Mouse (Mus musculus) heart, embryonic 11.5 days (tissue): Measurements from ENCODE around the gene Mfsd11. TPM values are rescaled to one million over a fixed set of nuclear protein-coding genes. Genes with fewer than 3 reads are reported as not detected.

Source experiments
- ATAC-seq: fragments of 200-750 bp; cut with Nextera tagmentation; replicated peaks from 2 replicates; pipeline ENCODE4 v1.8.0; 2017; ENCODE audit warnings: moderate library complexity; ENCODE audit not compliant: insufficient number of reproducible peaks, low FRiP score, low TSS enrichment
- H3K27ac ChIP-seq: fragments of 300-500 bp; sonication (generic); 2 replicates; pipeline ENCODE4 v1.5.1; 2014; ENCODE audit warnings: mild to moderate bottlenecking, low read depth, low read length
- H3K27me3 ChIP-seq: fragments of 300-500 bp; sonication (generic); 2 replicates; pipeline ENCODE4 v1.6.1; 2014; ENCODE audit warnings: mild to moderate bottlenecking, low read length, mixed read lengths; ENCODE audit not compliant: control insufficient read depth, insufficient read depth
- H3K36me3 ChIP-seq: fragments of 300-500 bp; sonication (generic); 2 replicates; pipeline ENCODE4 v1.6.1; 2014; ENCODE audit warnings: mild to moderate bottlenecking, low read length, moderate library complexity, mixed read lengths; ENCODE audit not compliant: control insufficient read depth, insufficient read depth
- H3K4me1 ChIP-seq: fragments of 300-500 bp; sonication (generic); 2 replicates; pipeline ENCODE4 v1.6.1; 2014; ENCODE audit warnings: low read length; ENCODE audit not compliant: control insufficient read depth, insufficient read depth
- H3K4me2 ChIP-seq: fragments of 300-500 bp; sonication (generic); 2 replicates; pipeline ENCODE4 v1.6.1; 2014; ENCODE audit warnings: mild to moderate bottlenecking, moderate library complexity
- H3K4me3 ChIP-seq: fragments of 300-500 bp; sonication (generic); 2 replicates; pipeline ENCODE4 v1.5.1; 2014; ENCODE audit warnings: low read depth, low read length
- H3K9ac ChIP-seq: fragments of 300-500 bp; sonication (generic); 2 replicates; pipeline ENCODE4 v1.6.1; 2014; ENCODE audit warnings: mild to moderate bottlenecking, low read depth, low read length, moderate library complexity
- H3K9me3 ChIP-seq: fragments of 300-500 bp; sonication (generic); replicated peaks from 2 replicates; pipeline ENCODE4 v1.6.1; 2016; ENCODE audit warnings: low read length; ENCODE audit not compliant: control insufficient read depth
- WGBS: fragments of 180-500 bp; shearing (Covaris S2); extraction: QIAGEN DNeasy Blood & Tissue Kit; methylation state at CpG from one replicate; pipeline ENCODE4 v1.1.7; 2014; ENCODE audit not compliant: insufficient replicate concordance; 5-methylcytosine and 5-hydroxymethylcytosine counted together
- polyA plus RNA-seq: library from polyadenylated mRNA; unstranded; fragments of >200 nt; fragmentation: Nextera tagmentation; extraction: Ambion mirVana; gene quantifications from 2 replicates; pipeline ENCODE4 v1.2.1, GENCODE M21; 2014

Gene Mfsd11
- polyA plus RNA-seq, 1 experiment from 2014 or later, result 29.3 TPM

DNA sequence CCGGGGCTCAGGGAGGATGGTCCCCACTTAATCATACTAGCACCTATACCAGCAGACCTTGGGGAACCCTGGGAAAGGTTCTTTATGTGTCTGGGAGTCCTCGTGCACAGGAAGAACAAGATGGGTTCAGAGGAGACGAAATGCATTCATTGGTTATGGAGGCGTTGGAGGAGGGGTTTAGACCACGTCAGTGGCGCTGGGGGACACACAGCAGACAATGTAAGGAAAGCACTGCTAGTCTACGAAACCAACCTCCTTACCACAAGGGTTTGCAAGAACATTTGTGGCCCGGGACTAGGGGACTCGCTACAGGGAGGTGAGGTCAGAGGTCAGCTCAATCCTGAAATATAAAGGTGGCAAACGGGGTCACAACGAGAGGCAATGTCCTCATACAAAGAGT, 41.7 kb upstream of the Mfsd11 start:
- Histone ChIP-seq H3K4me2 (no peak overlapping the region), H3K27ac (no peak overlapping the region), H3K27me3 (no peaks in the 10 kb centered on the region), H3K36me3 (no peaks in the 10 kb centered on the region), H3K4me3 (no peak overlapping the region), H3K9ac (no peak overlapping the region), H3K4me1 (peaks cover 43% of the 10 kb centered on the region), H3K9me3 (no peaks in the 10 kb centered on the region)
- no peak for ATAC-seq
- WGBS, result 72% methylated on average over 11 of the region's 11 CpGs

GRCm38 (mm10) chr11:116810983-116811901, 41.0 kb upstream of the Mfsd11 start:
- Histone ChIP-seq H3K9me3 (no peaks in the 10 kb centered on the region), H3K4me2 (peak overlapping the region; percentile 77), H3K36me3 (no peaks in the 10 kb centered on the region), H3K27ac (peak overlapping the region; percentile 50; the same call in 1 of the 2 replicates), H3K4me3 (peak overlapping the region; percentile 44), H3K27me3 (no peaks in the 10 kb centered on the region), H3K4me1 (peaks cover 43% of the 10 kb centered on the region), H3K9ac (peak overlapping the region; percentile 65)
- 11% methylated on average over 28 of the region's 32 CpGs for WGBS
- ATAC-seq, result peak; percentile 71

GRCm38 (mm10) chr11:116812793-116813529, 39.3 kb upstream of the Mfsd11 start:
- Histone ChIP-seq H3K9me3 (no peaks in the 10 kb centered on the region), H3K27me3 (no peaks in the 10 kb centered on the region), H3K27ac (peak overlapping the region; percentile 77; the same call in 1 of the 2 replicates), H3K4me1 (peaks cover 46% of the 10 kb centered on the region), H3K4me2 (peak overlapping the region; percentile 31; the same call in 1 of the 2 replicates), H3K4me3 (no peak overlapping the region), H3K36me3 (no peaks in the 10 kb centered on the region), H3K9ac (no peak overlapping the region)
- 44% methylated on average over 21 of the region's 21 CpGs for WGBS
- no peak; the same call in 1 of the 2 replicates for ATAC-seq

- WGBS, result 77% methylated on average over 13 of the region's 13 CpGs
- Histone ChIP-seq H3K4me3 (no peak overlapping the region), H3K9ac (no peak overlapping the region), H3K36me3 (no peaks in the 10 kb centered on the region), H3K27ac (peak overlapping the region; percentile 77), H3K4me1 (peaks cover 46% of the 10 kb centered on the region), H3K4me2 (no peak overlapping the region), H3K27me3 (no peaks in the 10 kb centered on the region), H3K9me3 (no peaks in the 10 kb centered on the region)
- no peak for ATAC-seq
Measured at GRCm38 (mm10) chr11:116813610-116814009, 38.6 kb upstream of the Mfsd11 start.

DNA sequence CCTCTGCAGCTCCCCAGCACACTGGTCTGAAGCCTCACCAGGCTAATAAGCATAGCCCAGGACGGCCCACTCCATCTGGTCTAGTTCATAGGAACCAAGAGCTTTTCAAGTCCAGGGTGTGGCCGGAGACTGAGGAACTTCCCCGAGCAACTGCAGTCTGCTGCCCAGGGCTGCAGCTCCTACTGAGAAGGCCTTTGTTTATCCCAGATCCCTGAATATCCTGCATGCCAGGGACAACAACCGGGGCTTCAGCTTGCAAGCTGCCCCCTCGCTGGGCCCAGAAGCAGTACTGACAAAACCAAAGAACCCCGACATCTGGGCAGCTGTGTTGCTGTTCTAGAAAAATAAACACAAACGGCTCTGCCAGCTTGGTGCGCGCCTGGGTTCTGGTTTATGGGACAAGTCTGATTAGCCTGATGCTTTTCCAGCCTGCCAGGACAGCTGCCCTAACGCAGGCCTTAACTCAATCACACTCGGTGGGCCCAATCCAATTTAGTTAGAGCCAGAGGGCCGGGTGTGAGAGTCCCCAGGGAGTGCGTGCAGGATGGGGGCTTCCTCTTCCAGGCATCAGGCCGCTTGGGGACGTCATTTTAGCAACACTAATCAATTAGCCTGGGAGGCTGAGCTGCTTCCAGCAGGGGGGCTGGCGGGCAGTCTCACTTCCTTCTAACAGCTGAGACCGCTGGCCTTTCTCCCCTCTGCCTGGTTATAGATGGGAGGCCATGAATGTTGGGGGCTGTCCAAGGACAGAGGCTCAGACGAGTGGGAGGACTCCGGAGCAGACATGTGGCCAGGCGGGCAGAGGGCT, 38.0 kb upstream of the Mfsd11 start:
- peaks cover 52% of the 10 kb centered on the region for H3K4me1 ChIP-seq

GRCm38 (mm10) chr11:116814884-116815415, 37.3 kb upstream of the Mfsd11 start:
- Histone ChIP-seq H3K27me3 (no peaks in the 10 kb centered on the region), H3K9me3 (no peaks in the 10 kb centered on the region), H3K4me3 (no peak overlapping the region), H3K36me3 (no peaks in the 10 kb centered on the region), H3K27ac (peak overlapping the region; percentile 77), H3K9ac (0 out of 2 replicates have a peak overlapping the region, but pooled peaks have one; percentile 56), H3K4me2 (peak overlapping the region; percentile 35; the same call in 1 of the 2 replicates), H3K4me1 (peaks cover 52% of the 10 kb centered on the region)
- no peak for ATAC-seq
- 30% methylated on average over 7 of the region's 7 CpGs for WGBS

More for the DNA sequence above, 38.0 kb upstream of the Mfsd11 start:
- Histone ChIP-seq H3K9me3 (no peaks in the 10 kb centered on the region), H3K27me3 (no peaks in the 10 kb centered on the region), H3K36me3 (no peaks in the 10 kb centered on the region), H3K27ac (peak overlapping the region; percentile 77), H3K9ac (peak overlapping the region; percentile 56; the same call in 1 of the 2 replicates), H3K4me2 (peak overlapping the region; percentile 35; the same call in 1 of the 2 replicates), H3K4me3 (no peak overlapping the region)
- ATAC-seq, result no peak
- WGBS, result 16% methylated on average over 20 of the region's 20 CpGs

- no peak for ATAC-seq
- no peak overlapping the region for H3K27ac ChIP-seq
- no peak overlapping the region for H3K9ac ChIP-seq
- H3K4me2 ChIP-seq, result no peak overlapping the region
- H3K4me3 ChIP-seq, result no peak overlapping the region
- no peaks in the 10 kb centered on the region for H3K27me3 ChIP-seq
- H3K36me3 ChIP-seq, result no peaks in the 10 kb centered on the region
- WGBS, result 61% methylated on average over 5 of the region's 5 CpGs
- H3K9me3 ChIP-seq, result no peaks in the 10 kb centered on the region
- H3K4me1 ChIP-seq, result peaks cover 60% of the 10 kb centered on the region
Measured at GRCm38 (mm10) chr11:116816769-116817168, 35.5 kb upstream of the Mfsd11 start.

DNA sequence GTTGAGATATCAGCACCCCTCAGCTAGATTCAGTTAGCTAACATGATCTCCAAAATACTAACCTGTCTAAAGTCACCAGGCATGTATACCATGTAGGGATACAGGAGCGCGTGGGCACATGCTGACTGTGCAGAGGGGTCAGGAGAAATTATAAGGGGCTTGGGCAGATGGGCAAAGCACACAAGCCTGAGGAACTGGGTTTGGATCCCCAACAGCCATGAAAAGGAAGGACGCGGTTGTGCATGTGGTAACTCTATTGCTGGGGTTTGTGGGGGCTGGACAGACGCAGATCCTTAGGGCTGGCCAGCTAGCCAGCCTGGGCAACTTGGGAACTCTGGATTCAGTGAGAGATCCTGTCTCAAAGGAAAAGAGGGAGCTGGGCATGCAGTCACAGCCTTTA, 34.7 kb upstream of the Mfsd11 start:
- Histone ChIP-seq H3K36me3 (no peaks in the 10 kb centered on the region), H3K4me2 (no peak overlapping the region), H3K4me3 (no peak overlapping the region), H3K4me1 (peaks cover 61% of the 10 kb centered on the region), H3K27ac (no peak overlapping the region), H3K27me3 (no peaks in the 10 kb centered on the region), H3K9me3 (no peaks in the 10 kb centered on the region), H3K9ac (no peak overlapping the region)
- no peak for ATAC-seq
- WGBS, result 91% methylated on average over 5 of the region's 5 CpGs
